8 mouse cellular contexts compared by ENCODE assay signal in the genomic region with DNA sequence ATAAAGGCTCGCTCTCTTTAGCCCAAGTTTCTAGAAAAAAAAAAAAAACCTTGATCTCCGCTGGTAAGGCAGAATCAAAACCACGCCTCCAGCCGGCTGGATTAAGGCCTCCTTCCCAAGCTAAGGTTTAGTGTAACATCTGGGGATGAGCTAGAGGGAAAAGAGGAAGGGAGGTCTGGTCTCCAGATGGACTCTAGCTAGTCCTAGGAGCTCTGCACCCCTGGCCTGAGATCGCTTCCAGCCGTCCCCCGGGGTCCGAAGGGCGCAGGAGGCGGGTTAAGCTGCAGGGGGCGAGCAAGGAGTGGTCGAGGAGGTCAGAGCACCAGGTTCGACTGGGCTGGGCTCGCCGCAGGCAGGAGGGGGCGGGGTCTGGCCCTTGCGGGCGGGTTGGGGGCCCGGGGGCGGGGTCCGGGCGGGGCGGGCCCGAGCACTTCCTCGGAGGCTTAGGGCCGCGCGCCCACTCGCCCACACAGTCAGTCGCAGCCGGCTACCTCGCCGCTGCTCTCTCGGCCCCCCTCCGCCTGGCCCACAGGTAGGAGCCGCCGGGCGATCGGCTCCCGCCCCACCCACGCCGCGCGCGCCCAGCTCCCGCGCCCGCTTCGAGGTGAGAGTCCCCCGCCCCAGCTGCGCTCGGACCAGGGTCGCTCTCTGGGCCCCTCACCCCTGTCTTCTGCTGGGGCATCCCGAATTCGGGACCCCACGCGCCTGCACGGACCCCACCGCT. TPM values are rescaled to one million over a fixed set of nuclear protein-coding genes. Genes with fewer than 3 reads are reported as not detected.
A peak's percentile ranks its signal among the peaks of the same experiment; 100 is the strongest.
DNase-seq lines count a peak whose midpoint lies in the region; ATAC-seq and TF ChIP-seq lines count a peak whose summit lies in the region.

Gene Fhl3, plus strand, starts transcription at position 454 of the 724 bp plus-strand sequence.

- no peaks in the 10 kb centered on the region for H3K9me3 ChIP-seq in forebrain, embryonic 14.5 days (replicated peaks; ENCODE audit: control insufficient read depth, low read length)
- H3K9me3 ChIP-seq in limb, embryonic 13.5 days = no peaks in the 10 kb centered on the region
- H3K9me3 ChIP-seq in midbrain, embryonic 13.5 days = no peaks in the 10 kb centered on the region
- no peaks in the 10 kb centered on the region for H3K9me3 ChIP-seq in stomach, postnatal 0 days (ENCODE audit: control insufficient read depth, low read length)

- WGBS in forebrain, embryonic 14.5 days = under 1% methylated on average over 38 of the region's 59 CpGs
- under 1% methylated on average over 38 of the region's 59 CpGs for WGBS in limb, embryonic 13.5 days
- under 1% methylated on average over 56 of the region's 59 CpGs for WGBS in midbrain, embryonic 13.5 days
- WGBS in stomach, postnatal 0 days = under 1% methylated on average over 38 of the region's 59 CpGs

- TF ChIP-seq EP300 in stomach, postnatal 0 days (optimal IDR thresholded peaks at IDR 0.05) = no peak

- no peaks in the 10 kb centered on the region for H3K36me3 ChIP-seq in forebrain, embryonic 14.5 days (ENCODE audit: control insufficient read depth, insufficient read depth, low read length)
- peaks cover 1% of the 10 kb centered on the region for H3K36me3 ChIP-seq in limb, embryonic 13.5 days
- H3K36me3 ChIP-seq in midbrain, embryonic 13.5 days = no peaks in the 10 kb centered on the region
- H3K36me3 ChIP-seq in stomach, postnatal 0 days (ENCODE audit: control insufficient read depth, insufficient read depth, low read length) = no peaks in the 10 kb centered on the region

- H3K27me3 ChIP-seq in forebrain, embryonic 14.5 days (replicated peaks; ENCODE audit: control insufficient read depth, insufficient read depth, low read length) = 0 out of 2 replicates have a peak, but pooled peaks cover 4% of the 10 kb centered on the region
- 0 out of 2 replicates have a peak, but pooled peaks cover 3% of the 10 kb centered on the region for H3K27me3 ChIP-seq in limb, embryonic 13.5 days
- peaks cover 23% of the 10 kb centered on the region for H3K27me3 ChIP-seq in midbrain, embryonic 13.5 days
- H3K27me3 ChIP-seq in stomach, postnatal 0 days (ENCODE audit: control insufficient read depth, insufficient read depth, low read length) = no peaks in the 10 kb centered on the region

- peak within 1 kb of the TSS; percentile 57 for H3K4me3 ChIP-seq in forebrain, embryonic 14.5 days (ENCODE audit: low read depth, low read length)
- peak within 1 kb of the TSS; percentile 93 for H3K4me3 ChIP-seq in limb, embryonic 13.5 days
- H3K4me3 ChIP-seq in midbrain, embryonic 13.5 days (replicated peaks) = peak within 1 kb of the TSS; percentile 54
- H3K4me3 ChIP-seq in stomach, postnatal 0 days (ENCODE audit: low read depth, low read length) = peak within 1 kb of the TSS; percentile 80

- ATAC-seq in forebrain, embryonic 14.5 days = peak; percentile 62
- peak; percentile 13 to 36; a peak in 2 of 4 replicates for ATAC-seq in hematopoietic stem cell, adult 5-6 weeks (replicated peaks in 1 of 2; ENCODE audit: insufficient read depth in 1 of 2, low FRiP score in 2 of 2, low TSS enrichment in 1 of 2, low read depth in 1 of 2, poor library complexity in 2 of 2, severe bottlenecking in 2 of 2)
- ATAC-seq in limb, embryonic 13.5 days (ENCODE audit: low FRiP score, low read depth) = peak; percentile 74
- ATAC-seq in midbrain, embryonic 13.5 days = peak; percentile 68
- ATAC-seq in stomach, postnatal 0 days (ENCODE audit: low FRiP score, low TSS enrichment) = peak; percentile 61

- DNase-seq in B cell, adult 2 months = peak; percentile 63
- peak; percentile 49 for DNase-seq in T-cell, adult 2 months (ENCODE audit: low spot score)
- peak; percentile 47 for DNase-seq in forebrain, embryonic 14.5 days (ENCODE audit: low spot score)
- peak; percentile 77 for DNase-seq in stomach, postnatal 0 days (ENCODE audit: low spot score)
- no peak for DNase-seq in cerebellum, adult 8-10 months

- H3K27ac ChIP-seq in forebrain, embryonic 14.5 days (ENCODE audit: low read depth, low read length) = no peak within 1 kb of the TSS; the same call in 1 of the 2 replicates
- peak within 1 kb of the TSS; percentile 94 for H3K27ac ChIP-seq in limb, embryonic 13.5 days
- no peak within 1 kb of the TSS for H3K27ac ChIP-seq in midbrain, embryonic 13.5 days
- H3K27ac ChIP-seq in stomach, postnatal 0 days (replicated peaks) = peak within 1 kb of the TSS; percentile 88

- H3K4me2 ChIP-seq in forebrain, embryonic 14.5 days (ENCODE audit: low read length) = peak within 1 kb of the TSS; percentile 99
- peak within 1 kb of the TSS; percentile 77 for H3K4me2 ChIP-seq in limb, embryonic 13.5 days (replicated peaks)
- H3K4me2 ChIP-seq in midbrain, embryonic 13.5 days (replicated peaks) = peak within 1 kb of the TSS; percentile 97
- H3K4me2 ChIP-seq in stomach, postnatal 0 days (replicated peaks; ENCODE audit: low read depth) = peak within 1 kb of the TSS; percentile 93

- peaks cover 21% of the 10 kb centered on the region for H3K4me1 ChIP-seq in forebrain, embryonic 14.5 days (ENCODE audit: control insufficient read depth, insufficient read depth, low read length)
- H3K4me1 ChIP-seq in limb, embryonic 13.5 days = peaks cover 54% of the 10 kb centered on the region
- peaks cover 44% of the 10 kb centered on the region for H3K4me1 ChIP-seq in midbrain, embryonic 13.5 days (replicated peaks)
- peaks cover 17% of the 10 kb centered on the region for H3K4me1 ChIP-seq in stomach, postnatal 0 days (replicated peaks; ENCODE audit: control insufficient read depth, insufficient read depth)

- peak within 1 kb of the TSS; percentile 70 for H3K9ac ChIP-seq in forebrain, embryonic 14.5 days (ENCODE audit: low read length)
- peak within 1 kb of the TSS; percentile 94 for H3K9ac ChIP-seq in limb, embryonic 13.5 days
- peak within 1 kb of the TSS; percentile 71 for H3K9ac ChIP-seq in midbrain, embryonic 13.5 days (replicated peaks)
- H3K9ac ChIP-seq in stomach, postnatal 0 days (ENCODE audit: low read length) = peak within 1 kb of the TSS; percentile 88

- peak; percentile 33 for TF ChIP-seq CTCF in stomach, postnatal 0 days (IDR thresholded peaks at IDR 0.05; ENCODE audit: low read depth)

RNA-seq across cellular contexts. Expression of gene Fhl3, which starts in this region (rescaled TPM):
- polyA plus RNA-seq in forebrain, embryonic 14.5 days (2014; fragmentation: Nextera tagmentation; extraction: Ambion mirVana) = 1.4 TPM in 2 replicates
- 9.7 and 15.5 TPM in 2 replicates for total RNA-seq in hematopoietic stem cell, adult 5-6 weeks (2017)
- 19.9 and 23.8 TPM in 2 replicates for polyA plus RNA-seq in limb, embryonic 13.5 days (2015; fragmentation: Nextera tagmentation; extraction: Ambion mirVana)
- 2.8 and 3.0 TPM in 2 replicates for polyA plus RNA-seq in midbrain, embryonic 13.5 days (2015; fragmentation: Nextera tagmentation; extraction: Ambion mirVana)
- 7.4 and 9.0 TPM in 2 replicates for polyA plus RNA-seq in stomach, postnatal 0 days (2015; fragmentation: Nextera tagmentation; extraction: Ambion mirVana)

Comparison
In these comparisons a context has a peak if more than half of its experiments do, and no peak if none do; other contexts are left out.
1. H3K27ac ChIP-seq: peak in limb, embryonic 13.5 days (single experiment) and stomach, postnatal 0 days (single experiment); none in forebrain, embryonic 14.5 days (single experiment) and midbrain, embryonic 13.5 days (single experiment).
2. Peak in every context shown above with its lines, with median percentiles within 50 percentile points of each other: ATAC-seq, H3K4me2 ChIP-seq, H3K4me3 ChIP-seq and H3K9ac ChIP-seq.